Mouse (Mus musculus) MEL (cell line): Measurements from ENCODE around the gene Agpat4. TPM values are rescaled to one million over a fixed set of nuclear protein-coding genes. Genes with fewer than 3 reads are reported as not detected.

Experiments used
- DNase-seq: peaks from one replicate; pipeline ENCODE4 v3.0.0; 2011; ENCODE audit warnings: low read depth, low spot score
- H3K27ac ChIP-seq: 2 replicates; pipeline ENCODE4 v1.5.1; 2012; ENCODE audit warnings: low read depth, mild to moderate bottlenecking, control low read depth, low read length, moderate library complexity; ENCODE audit not compliant: control insufficient read depth
- H3K27me3 ChIP-seq, 2 experiments: fragments of 150-350 bp in 1 of 2; sonication (generic) in 1 of 2; 2 replicates each; pipeline ENCODE4 v1.6.1; 2012; ENCODE audit warnings: low read length in 2 of 2, mild to moderate bottlenecking in 2 of 2, improper control_type of control experiment in 1 of 2, moderate library complexity in 1 of 2; ENCODE audit not compliant: insufficient read depth in 2 of 2, control insufficient read depth in 1 of 2
- H3K36me3 ChIP-seq, 2 experiments: 2 replicates each; pipeline ENCODE4 v1.6.1; 2012 to 2014; ENCODE audit warnings: low read length in 2 of 2, improper control_type of control experiment in 1 of 2, inconsistent platforms in 1 of 2, mild to moderate bottlenecking in 1 of 2; ENCODE audit not compliant: insufficient read depth in 2 of 2, control insufficient read depth in 1 of 2
- H3K4me1 ChIP-seq, 2 experiments: fragments of 150-350 bp in 1 of 2; sonication (generic) in 1 of 2; 2 replicates each; pipeline ENCODE4 v1.6.1; 2012; ENCODE audit warnings: low read length in 2 of 2, improper control_type of control experiment in 1 of 2, mild to moderate bottlenecking in 1 of 2; ENCODE audit not compliant: insufficient read depth in 2 of 2, control insufficient read depth in 1 of 2
- H3K4me3 ChIP-seq, 2 experiments: fragments of 150-350 bp in 1 of 2; sonication (generic) in 1 of 2; 2 replicates each; pipeline ENCODE4 v1.5.1; 2012; ENCODE audit warnings: low read depth in 2 of 2, low read length in 2 of 2, mild to moderate bottlenecking in 2 of 2, moderate library complexity in 2 of 2, control low read depth in 1 of 2, improper control_type of control experiment in 1 of 2; ENCODE audit not compliant: control insufficient read depth in 1 of 2, insufficient read depth in 1 of 2
- H3K79me2 ChIP-seq: 2 replicates; pipeline ENCODE4 v1.6.1; 2012; ENCODE audit warnings: mild to moderate bottlenecking, low read length, moderate library complexity; ENCODE audit not compliant: control insufficient read depth, poor library complexity, insufficient read depth
- H3K9ac ChIP-seq: 2 replicates; pipeline ENCODE4 v1.6.1; 2012; ENCODE audit warnings: low read depth, mild to moderate bottlenecking, control low read depth, low read length, moderate library complexity; ENCODE audit not compliant: control insufficient read depth, poor library complexity, severe bottlenecking
- H3K9me3 ChIP-seq: fragments of 150-350 bp; sonication (generic); replicated peaks from 2 replicates; pipeline ENCODE4 v1.6.1; 2012; ENCODE audit warnings: mild to moderate bottlenecking, low read length, improper control_type of control experiment, moderate library complexity; ENCODE audit not compliant: insufficient read depth
- CHD2 ChIP-seq: IDR thresholded peaks from 2 replicates; pipeline ENCODE4 v1.6.1; 2011; ENCODE audit warnings: low read length, improper control_type of control experiment
- HCFC1 ChIP-seq: IDR thresholded peaks from 2 replicates; pipeline ENCODE4 v1.6.1; 2012; ENCODE audit warnings: low read depth, mild to moderate bottlenecking, inconsistent platforms, low read length, improper control_type of control experiment, moderate library complexity
- JUND ChIP-seq: IDR thresholded peaks from 2 replicates; pipeline ENCODE4 v1.6.1; 2011; ENCODE audit warnings: low read depth, mild to moderate bottlenecking, improper control_type of control experiment, low read length
- KAT2A ChIP-seq: conservative IDR thresholded peaks from 2 replicates; pipeline ENCODE4 v1.6.1; 2012; ENCODE audit warnings: low read depth, low read length, improper control_type of control experiment, inconsistent platforms
- MYC ChIP-seq: IDR thresholded peaks from 2 replicates; pipeline ENCODE4 v1.6.1; 2011; ENCODE audit warnings: low read depth, mild to moderate bottlenecking, low read length, improper control_type of control experiment, moderate library complexity
- SMC3 ChIP-seq: IDR thresholded peaks from 2 replicates; pipeline ENCODE4 v1.6.1; 2011; ENCODE audit warnings: low read depth, low read length, improper control_type of control experiment
- TAL1 ChIP-seq: IDR thresholded peaks from 2 replicates; pipeline ENCODE4 v1.6.1; 2012; ENCODE audit warnings: mild to moderate bottlenecking, inconsistent platforms, low read length, moderate library complexity, mixed read lengths
- TCF12 ChIP-seq: IDR thresholded peaks from 2 replicates; pipeline ENCODE4 v1.6.1; 2014; ENCODE audit warnings: low read depth, mild to moderate bottlenecking, inconsistent platforms, low read length, improper control_type of control experiment, moderate library complexity
- USF1 ChIP-seq: IDR thresholded peaks from 2 replicates; pipeline ENCODE4 v1.6.1; 2014; ENCODE audit warnings: low read depth, mild to moderate bottlenecking, inconsistent platforms, low read length, improper control_type of control experiment, moderate library complexity
- ZMIZ1 ChIP-seq: IDR thresholded peaks from 2 replicates; pipeline ENCODE4 v1.6.1; 2012; ENCODE audit warnings: low read depth, mild to moderate bottlenecking, inconsistent platforms, low read length, improper control_type of control experiment, moderate library complexity
- ZNF384 ChIP-seq: IDR thresholded peaks from 2 replicates; pipeline ENCODE4 v1.6.1; 2012; ENCODE audit warnings: low read depth, mild to moderate bottlenecking, inconsistent platforms, low read length, improper control_type of control experiment
- polyA plus RNA-seq, 2 experiments: library from polyadenylated mRNA; stranded (reverse) in 1 of 2; unstranded in 1 of 2; fragments of >175 nt in 1 of 2; fragments of >200 nt in 1 of 2; gene quantifications; 2 replicates each; pipeline versions ENCODE4 v1.2.1 to v1.2.4; 2012; ENCODE audit warnings: low replicate concordance in 2 of 2, low read depth in 1 of 2; ENCODE audit not compliant: insufficient read length in 2 of 2, insufficient read depth in 1 of 2, missing spikeins in 1 of 2
- total RNA-seq: library from RNA; depleted of rRNA; stranded (reverse); fragments of 300-350 nt; gene quantifications from 2 replicates; pipeline ENCODE4 v1.2.3, GENCODE M21; 2012

The Agpat4 gene
- total and polyA plus RNA-seq, 3 experiments, result 3.3 to 9.3 TPM; not detected in 1

GRCm38 (mm10) chr17:12201086-12201485 lies 82.6 kb downstream of the Agpat4 start:
- no peak for TF ChIP-seq SMC3
- TF ChIP-seq ZNF384, result no peak
- TF ChIP-seq CHD2, result no peak
- TF ChIP-seq TAL1, result no peak
- TF ChIP-seq JUND, result no peak
- TF ChIP-seq KAT2A, result no peak
- no peak for TF ChIP-seq ZMIZ1
- no peak overlapping the region for H3K4me3 ChIP-seq
- H3K36me3 ChIP-seq, result peaks cover 0 to 10% of the 10 kb centered on the region in 2 experiments; a peak in 2 of 4 replicates
- no peak overlapping the region for H3K27ac ChIP-seq
- no peaks in the 10 kb centered on the region for H3K9me3 ChIP-seq
- H3K79me2 ChIP-seq, result no peaks in the 10 kb centered on the region
- DNase-seq, result peak; percentile 46
- no peaks in the 10 kb centered on the region for H3K27me3 ChIP-seq
- peaks cover 3 to 22% of the 10 kb centered on the region in 2 experiments for H3K4me1 ChIP-seq
- H3K9ac ChIP-seq, result no peak overlapping the region

DNA sequence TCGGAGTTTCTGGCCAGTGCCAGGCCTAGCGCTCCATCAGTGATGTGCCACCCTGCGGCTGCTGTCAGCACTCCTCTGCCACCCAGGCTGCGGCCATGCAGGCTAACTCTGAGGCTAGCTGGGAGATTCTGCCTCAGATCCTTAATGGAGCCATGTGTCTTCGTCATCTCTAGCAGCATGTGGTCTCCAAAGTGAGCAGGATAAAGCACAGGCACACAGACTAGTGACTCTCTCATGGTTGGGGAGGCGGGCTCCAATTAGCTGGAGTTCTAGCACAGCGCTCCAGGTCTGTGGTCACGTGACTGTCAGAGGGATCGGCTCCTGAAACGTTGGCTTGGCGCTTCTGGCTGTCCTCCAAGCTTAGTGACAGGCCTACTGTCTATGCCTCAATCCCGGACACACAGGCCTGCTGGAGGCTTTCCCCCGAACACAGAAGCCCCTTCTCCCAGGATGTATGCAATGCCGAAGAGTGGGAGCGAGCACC lies 85.0 kb downstream of the Agpat4 start:
- Histone ChIP-seq H3K27me3 (no peaks in the 10 kb centered on the region), H3K4me3 (no peak overlapping the region), H3K9me3 (no peaks in the 10 kb centered on the region), H3K4me1 (peaks cover 12 to 42% of the 10 kb centered on the region in 2 experiments), H3K9ac (peak overlapping the region; percentile 52; the same call in 1 of the 2 replicates), H3K27ac (peak overlapping the region; percentile 92), H3K79me2 (no peaks in the 10 kb centered on the region), H3K36me3 (peaks cover 0 to 28% of the 10 kb centered on the region in 2 experiments; a peak in 2 of 4 replicates)
- TF ChIP-seq MYC, result no peak
- TF ChIP-seq HCFC1, result no peak
- no peak for TF ChIP-seq KAT2A
- TF ChIP-seq USF1, result peak; percentile 45; the same call in 1 of the 2 replicates
- DNase-seq, result no peak

DNA sequence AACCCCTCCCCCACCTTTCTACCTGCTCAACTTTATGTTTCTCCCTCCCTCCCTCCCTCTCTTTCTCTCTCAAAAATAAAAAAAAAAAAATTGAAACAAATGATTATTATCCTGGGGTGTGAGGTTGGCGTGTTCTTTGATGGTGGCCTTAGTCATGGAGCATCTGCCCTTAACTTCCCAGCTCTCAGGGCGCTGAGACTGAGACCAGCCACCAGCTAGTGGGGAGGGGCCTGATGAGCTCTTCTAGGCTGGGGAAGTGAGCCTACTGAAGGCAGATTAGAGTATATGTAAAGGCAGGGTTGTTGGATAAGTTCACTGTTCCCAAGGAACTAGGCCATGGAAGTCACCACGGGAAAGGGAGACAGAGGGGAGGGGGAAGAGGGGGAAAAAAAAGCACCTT lies 85.7 kb downstream of the Agpat4 start:
- H3K27ac ChIP-seq, result peak overlapping the region; percentile 92
- no peaks in the 10 kb centered on the region for H3K27me3 ChIP-seq
- H3K36me3 ChIP-seq, result peaks cover 0 to 28% of the 10 kb centered on the region in 2 experiments; a peak in 2 of 4 replicates
- peak overlapping the region; percentile 52 for H3K9ac ChIP-seq
- peak; percentile 10; the same call in 1 of the 2 replicates for TF ChIP-seq HCFC1
- no peak for TF ChIP-seq TCF12
- TF ChIP-seq, all 39 proteins: peak for 1
- peak overlapping the region; percentile 19 to 27 for H3K4me3 ChIP-seq
- H3K9me3 ChIP-seq, result no peaks in the 10 kb centered on the region
- peak; percentile 84 for DNase-seq
- H3K4me1 ChIP-seq, result peaks cover 12 to 42% of the 10 kb centered on the region in 2 experiments
- no peaks in the 10 kb centered on the region for H3K79me2 ChIP-seq
